ENCODE assay signal across 11 mouse cellular contexts in genomic region chr12:29257011-29257734, GRCm38 (mm10).
A peak's percentile ranks its signal among the peaks of the same experiment; 100 is the strongest.
DNase-seq lines count a peak whose midpoint lies in the region; ATAC-seq lines count a peak whose summit lies in the region.
"Had no signal": no experiment of that assay in that cellular context is flagged by ENCODE, and none has a peak within 500 bp of the region (broad histone marks: within the 10 kb centered on the region; RNA-seq: fewer than 3 reads in every experiment).

No protein-coding gene starts in this region.

- H3K4me3 ChIP-seq in forebrain, embryonic 16.5 days (replicated peaks; ENCODE audit: low read length) = no peak overlapping the region
- H3K4me3 ChIP-seq in limb, embryonic 12.5 days (replicated peaks) = no peak overlapping the region
- no peak overlapping the region for H3K4me3 ChIP-seq in neural tube, embryonic 12.5 days
- H3K4me3 ChIP-seq: heart, embryonic 12.5 days; lung, embryonic 15.5 days; stomach, embryonic 15.5 days had no signal

- H3K4me2 ChIP-seq in forebrain, embryonic 16.5 days (ENCODE audit: low read length) = no peak overlapping the region
- H3K4me2 ChIP-seq in limb, embryonic 12.5 days = peak overlapping the region; percentile 11; the same call in 1 of the 2 replicates
- 0 out of 2 replicates have a peak overlapping the region, but pooled peaks have one; percentile 25 for H3K4me2 ChIP-seq in neural tube, embryonic 12.5 days (replicated peaks)
- H3K4me2 ChIP-seq: stomach, embryonic 15.5 days had no signal

- H3K9me3 ChIP-seq in forebrain, embryonic 16.5 days (ENCODE audit: control insufficient read depth, low read length) = no peaks in the 10 kb centered on the region
- H3K9me3 ChIP-seq in limb, embryonic 12.5 days = no peaks in the 10 kb centered on the region
- no peaks in the 10 kb centered on the region for H3K9me3 ChIP-seq in neural tube, embryonic 12.5 days
- H3K9me3 ChIP-seq: heart, embryonic 12.5 days; lung, embryonic 15.5 days; stomach, embryonic 15.5 days had no signal

- peaks cover 23% of the 10 kb centered on the region for H3K4me1 ChIP-seq in forebrain, embryonic 16.5 days (replicated peaks; ENCODE audit: control insufficient read depth, insufficient read depth, low read length)
- peaks cover 26% of the 10 kb centered on the region for H3K4me1 ChIP-seq in limb, embryonic 12.5 days (replicated peaks)
- peaks cover 25% of the 10 kb centered on the region for H3K4me1 ChIP-seq in neural tube, embryonic 12.5 days

- DNase-seq in embryo, embryonic 9.5 days (ENCODE audit: extremely low spot score) = peak; percentile 47
- DNase-seq in urinary bladder, postnatal 4 days (ENCODE audit: low spot score in 2 of 2) = no peak
- no peak for DNase-seq in spleen, adult 18-20 months
- DNase-seq: cerebellum, postnatal 14 days had no signal

- peak; percentile 34 for ATAC-seq in forebrain, embryonic 16.5 days
- ATAC-seq in limb, embryonic 12.5 days (ENCODE audit: insufficient number of reproducible peaks, insufficient read depth, low FRiP score, low TSS enrichment, low read depth) = peak; percentile 45; the same call in 1 of the 2 replicates
- peak; percentile 59 for ATAC-seq in neural tube, embryonic 12.5 days (ENCODE audit: low FRiP score, low read depth)
- no peak for ATAC-seq in frontal cortex, adult (ENCODE audit: low TSS enrichment)

- H3K27ac ChIP-seq in forebrain, embryonic 16.5 days (ENCODE audit: low read length) = peak overlapping the region; percentile 51; the same call in 1 of the 2 replicates
- peak overlapping the region; percentile 79 for H3K27ac ChIP-seq in limb, embryonic 12.5 days
- H3K27ac ChIP-seq in neural tube, embryonic 12.5 days = peak overlapping the region; percentile 50
- H3K27ac ChIP-seq: lung, embryonic 15.5 days; stomach, embryonic 15.5 days had no signal

- H3K36me3 ChIP-seq in forebrain, embryonic 16.5 days (ENCODE audit: control insufficient read depth, insufficient read depth) = no peaks in the 10 kb centered on the region
- H3K36me3 ChIP-seq in limb, embryonic 12.5 days = no peaks in the 10 kb centered on the region
- H3K36me3 ChIP-seq in neural tube, embryonic 12.5 days = no peaks in the 10 kb centered on the region
- H3K36me3 ChIP-seq: heart, embryonic 12.5 days; lung, embryonic 15.5 days; stomach, embryonic 15.5 days had no signal

- 0 out of 2 replicates have a peak overlapping the region, but pooled peaks have one; percentile 31 for H3K9ac ChIP-seq in forebrain, embryonic 16.5 days (replicated peaks; ENCODE audit: low read depth, low read length)
- H3K9ac ChIP-seq in limb, embryonic 12.5 days (replicated peaks) = no peak overlapping the region
- no peak overlapping the region for H3K9ac ChIP-seq in neural tube, embryonic 12.5 days
- H3K9ac ChIP-seq: heart, embryonic 12.5 days; lung, embryonic 15.5 days; stomach, embryonic 15.5 days had no signal

- H3K27me3 ChIP-seq in forebrain, embryonic 16.5 days (replicated peaks; ENCODE audit: control insufficient read depth, insufficient read depth, low read length) = no peaks in the 10 kb centered on the region
- no peaks in the 10 kb centered on the region for H3K27me3 ChIP-seq in limb, embryonic 12.5 days
- H3K27me3 ChIP-seq in neural tube, embryonic 12.5 days (replicated peaks) = no peaks in the 10 kb centered on the region
- H3K27me3 ChIP-seq: lung, embryonic 15.5 days; stomach, embryonic 15.5 days had no signal

- 5% methylated on average over 7 of the region's 7 CpGs for WGBS in forebrain, embryonic 16.5 days
- 15% methylated on average over 7 of the region's 7 CpGs for WGBS in limb, embryonic 12.5 days
- 13% methylated on average over 7 of the region's 7 CpGs for WGBS in neural tube, embryonic 12.5 days
